Mouse (Mus musculus): ENCODE data around the gene Nol9. TPM values are rescaled to one million over a fixed set of nuclear protein-coding genes. Genes with fewer than 3 reads are reported as not detected.

The Nol9 gene
- total and polyA plus RNA-seq, 2 experiments from 2014 or later: 20.1 to 31.8 TPM

DNA sequence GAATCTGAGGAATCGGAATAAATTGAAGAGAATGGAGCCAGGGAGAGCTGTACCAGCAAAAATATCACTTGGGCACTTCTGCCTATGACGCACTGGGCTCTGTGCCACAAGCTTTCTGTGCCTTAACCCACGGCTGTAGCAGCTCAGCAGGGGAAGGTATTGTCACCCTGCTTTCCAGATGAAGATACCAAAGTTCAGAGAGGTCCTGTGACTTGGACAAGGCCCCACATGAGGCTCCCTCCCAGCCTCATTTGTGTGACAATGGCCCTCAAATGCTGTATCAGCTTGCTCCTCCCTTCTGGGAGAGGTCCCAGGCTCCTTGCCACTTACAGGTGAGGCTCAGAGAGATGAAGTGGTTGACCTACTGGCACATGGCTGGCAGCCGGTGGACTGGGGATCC is 49.0 kb downstream of the Nol9 start:
- H3K4me2 ChIP-seq (ENCODE audit: low read depth): peak overlapping the region; percentile 85
- no peak overlapping the region for H3K4me3 ChIP-seq (ENCODE audit: low read depth, low read length)
- no peak overlapping the region for H3K9ac ChIP-seq
- no peaks in the 10 kb centered on the region for H3K9me3 ChIP-seq (ENCODE audit: low read length)
- DNase-seq (peak; percentile 46), ATAC-seq (no peak)
- H3K4me1 ChIP-seq (ENCODE audit: insufficient read depth): peaks cover 12% of the 10 kb centered on the region
- no peak for TF ChIP-seq CTCF (IDR thresholded peaks at IDR 0.05; ENCODE audit: low read depth)
- no peak overlapping the region for H3K27ac ChIP-seq (ENCODE audit: low read depth, low read length)
- no peaks in the 10 kb centered on the region; the same call in 1 of the 2 replicates for H3K36me3 ChIP-seq (ENCODE audit: insufficient read depth)
- 18% methylated on average over 4 of the region's 4 CpGs for WGBS
- no peaks in the 10 kb centered on the region for H3K27me3 ChIP-seq (ENCODE audit: insufficient read depth, low read length)

DNA sequence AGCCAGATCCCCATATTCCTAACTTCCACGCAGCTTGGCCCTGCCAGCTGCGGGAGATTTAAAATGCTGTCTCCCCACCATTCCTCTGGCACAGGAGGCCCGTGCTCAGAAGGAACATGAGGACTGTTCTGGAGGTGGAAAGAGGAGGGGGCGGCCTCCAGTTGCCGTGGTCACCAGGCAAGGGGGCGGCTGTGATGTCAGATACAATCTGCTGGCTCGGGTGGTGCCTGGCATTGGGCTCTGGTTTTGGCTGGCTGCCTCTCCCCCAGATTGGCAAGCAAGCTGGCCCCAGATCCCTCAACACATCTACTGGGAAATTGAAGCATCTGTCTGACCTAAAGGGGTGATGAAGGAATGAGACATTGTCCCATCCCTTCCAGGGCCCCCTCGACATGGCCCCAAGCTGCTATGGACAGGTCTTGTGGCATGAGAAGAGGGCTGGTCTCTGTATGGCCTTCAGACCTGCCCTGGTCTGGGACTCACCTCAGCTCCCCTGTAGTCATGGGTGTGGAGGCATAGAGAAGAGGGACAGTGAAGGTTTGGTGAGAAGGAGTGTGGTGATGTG is 49.5 kb downstream of the Nol9 start:
- H3K27me3 ChIP-seq (ENCODE audit: insufficient read depth, low read length): no peaks in the 10 kb centered on the region
- H3K9me3 ChIP-seq (ENCODE audit: low read length): no peaks in the 10 kb centered on the region
- H3K9ac ChIP-seq: no peak overlapping the region
- ATAC-seq: peak; percentile 44
- TF ChIP-seq CTCF (IDR thresholded peaks at IDR 0.05; ENCODE audit: low read depth): no peak
- peak overlapping the region; percentile 85 for H3K4me2 ChIP-seq (ENCODE audit: low read depth)
- peaks cover 12% of the 10 kb centered on the region for H3K4me1 ChIP-seq (ENCODE audit: insufficient read depth)
- no peak overlapping the region for H3K4me3 ChIP-seq (ENCODE audit: low read depth, low read length)
- WGBS: 20% methylated on average over 8 of the region's 8 CpGs
- no peak overlapping the region for H3K27ac ChIP-seq (ENCODE audit: low read depth, low read length)
- H3K36me3 ChIP-seq (ENCODE audit: insufficient read depth): no peaks in the 10 kb centered on the region; the same call in 1 of the 2 replicates
- peak; percentile 59 for DNase-seq

DNA sequence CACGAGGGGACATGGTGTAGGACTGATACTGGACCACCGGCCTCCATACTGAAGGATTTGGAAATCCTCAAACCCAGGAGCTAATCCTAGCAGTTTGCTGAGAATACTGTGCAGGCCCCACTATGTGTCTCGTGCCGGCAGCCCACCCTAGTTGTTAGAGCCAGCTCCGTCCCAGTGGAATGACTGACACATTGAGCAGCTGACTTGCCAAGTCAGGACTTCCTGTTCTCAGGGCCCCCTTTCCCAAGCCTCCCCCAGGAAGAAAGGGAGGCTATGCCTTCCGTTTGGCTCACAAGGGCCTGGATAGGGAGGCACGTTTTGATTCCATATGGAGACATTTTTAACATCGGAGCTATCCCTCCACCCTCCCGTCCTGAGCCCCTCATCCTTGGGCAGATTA is 51.1 kb downstream of the Nol9 start:
- peaks cover 12% of the 10 kb centered on the region for H3K4me1 ChIP-seq (ENCODE audit: insufficient read depth)
- H3K36me3 ChIP-seq (ENCODE audit: insufficient read depth): no peaks in the 10 kb centered on the region; the same call in 1 of the 2 replicates
- TF ChIP-seq CTCF (IDR thresholded peaks at IDR 0.05; ENCODE audit: low read depth): no peak
- no peak overlapping the region for H3K9ac ChIP-seq
- H3K27me3 ChIP-seq (ENCODE audit: insufficient read depth, low read length): no peaks in the 10 kb centered on the region
- H3K9me3 ChIP-seq (ENCODE audit: low read length): no peaks in the 10 kb centered on the region
- DNase-seq: no peak
- no peak overlapping the region for H3K27ac ChIP-seq (ENCODE audit: low read depth, low read length)
- ATAC-seq: no peak
- H3K4me2 ChIP-seq (ENCODE audit: low read depth): no peak overlapping the region
- WGBS: 81% methylated on average over 9 of the region's 9 CpGs
- no peak overlapping the region for H3K4me3 ChIP-seq (ENCODE audit: low read depth, low read length)

DNA sequence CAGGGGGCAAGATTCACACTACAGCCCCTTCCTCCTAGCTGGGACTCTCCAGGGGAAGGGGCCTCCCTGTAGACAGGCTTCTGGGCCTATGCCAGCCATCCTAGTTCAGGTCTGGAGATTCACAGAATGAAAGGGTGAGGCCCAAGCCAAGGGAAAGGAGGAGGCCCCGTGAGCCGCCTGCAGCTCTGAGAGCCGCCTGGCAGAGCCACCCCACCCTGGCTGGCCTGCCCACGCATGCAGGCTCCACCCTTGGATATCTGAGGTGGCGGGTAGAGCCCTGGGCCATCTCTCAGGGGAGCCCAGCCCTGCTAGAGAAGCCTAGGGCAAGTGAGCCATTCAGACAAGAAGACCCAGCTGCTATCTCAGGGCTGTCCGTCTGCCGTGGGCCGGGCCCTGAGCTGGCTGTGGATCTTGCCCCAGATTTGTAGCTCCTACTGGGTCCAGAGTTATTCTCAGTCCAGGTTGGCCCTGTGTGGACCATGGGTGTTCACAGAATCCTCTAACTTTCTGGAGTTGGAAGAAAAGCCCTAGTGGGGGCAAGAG is 53.7 kb downstream of the Nol9 start:
- WGBS: 49% methylated on average over 8 of the region's 8 CpGs
- no peak for ATAC-seq
- Histone ChIP-seq H3K9me3 (ENCODE audit: low read length) (no peaks in the 10 kb centered on the region), H3K4me3 (ENCODE audit: low read depth, low read length) (no peak overlapping the region), H3K27ac (ENCODE audit: low read depth, low read length) (no peak overlapping the region), H3K4me1 (ENCODE audit: insufficient read depth) (peaks cover 4% of the 10 kb centered on the region), H3K9ac (no peak overlapping the region), H3K36me3 (ENCODE audit: insufficient read depth) (no peaks in the 10 kb centered on the region; the same call in 1 of the 2 replicates), H3K4me2 (ENCODE audit: low read depth) (no peak overlapping the region), H3K27me3 (ENCODE audit: insufficient read depth, low read length) (no peaks in the 10 kb centered on the region)
- no peak for TF ChIP-seq CTCF (IDR thresholded peaks at IDR 0.05; ENCODE audit: low read depth)
- no peak for DNase-seq

DNA sequence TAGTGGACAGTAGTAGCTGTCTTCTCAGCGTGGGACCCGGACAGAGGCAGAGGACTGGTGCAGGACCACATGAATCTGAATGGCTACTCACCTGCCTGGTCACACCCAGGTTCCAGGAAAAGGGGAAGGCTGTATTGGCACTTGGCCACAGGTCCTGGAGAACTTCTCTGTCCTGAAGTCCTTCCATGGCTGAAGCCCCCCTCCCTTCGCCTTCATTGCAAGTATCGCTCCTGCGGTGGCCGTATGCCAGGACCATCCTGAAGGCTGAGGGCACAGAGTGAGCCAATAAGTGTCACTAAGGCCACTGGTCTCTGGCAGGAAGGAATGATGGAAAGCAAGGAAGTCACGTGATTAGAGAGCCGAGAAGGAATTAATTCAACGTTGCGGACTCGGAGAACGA is 55.1 kb downstream of the Nol9 start:
- no peak overlapping the region for H3K4me3 ChIP-seq (ENCODE audit: low read depth, low read length)
- no peak overlapping the region for H3K9ac ChIP-seq
- ATAC-seq: no peak
- no peaks in the 10 kb centered on the region for H3K4me1 ChIP-seq (ENCODE audit: insufficient read depth)
- no peak overlapping the region for H3K4me2 ChIP-seq (ENCODE audit: low read depth)
- no peaks in the 10 kb centered on the region; the same call in 1 of the 2 replicates for H3K36me3 ChIP-seq (ENCODE audit: insufficient read depth)
- DNase-seq: no peak
- H3K27me3 ChIP-seq (ENCODE audit: insufficient read depth, low read length): no peaks in the 10 kb centered on the region
- H3K9me3 ChIP-seq (ENCODE audit: low read length): no peaks in the 10 kb centered on the region
- no peak for TF ChIP-seq CTCF (IDR thresholded peaks at IDR 0.05; ENCODE audit: low read depth)
- WGBS: 81% methylated on average over 12 of the region's 12 CpGs
- H3K27ac ChIP-seq (ENCODE audit: low read depth, low read length): no peak overlapping the region

DNA sequence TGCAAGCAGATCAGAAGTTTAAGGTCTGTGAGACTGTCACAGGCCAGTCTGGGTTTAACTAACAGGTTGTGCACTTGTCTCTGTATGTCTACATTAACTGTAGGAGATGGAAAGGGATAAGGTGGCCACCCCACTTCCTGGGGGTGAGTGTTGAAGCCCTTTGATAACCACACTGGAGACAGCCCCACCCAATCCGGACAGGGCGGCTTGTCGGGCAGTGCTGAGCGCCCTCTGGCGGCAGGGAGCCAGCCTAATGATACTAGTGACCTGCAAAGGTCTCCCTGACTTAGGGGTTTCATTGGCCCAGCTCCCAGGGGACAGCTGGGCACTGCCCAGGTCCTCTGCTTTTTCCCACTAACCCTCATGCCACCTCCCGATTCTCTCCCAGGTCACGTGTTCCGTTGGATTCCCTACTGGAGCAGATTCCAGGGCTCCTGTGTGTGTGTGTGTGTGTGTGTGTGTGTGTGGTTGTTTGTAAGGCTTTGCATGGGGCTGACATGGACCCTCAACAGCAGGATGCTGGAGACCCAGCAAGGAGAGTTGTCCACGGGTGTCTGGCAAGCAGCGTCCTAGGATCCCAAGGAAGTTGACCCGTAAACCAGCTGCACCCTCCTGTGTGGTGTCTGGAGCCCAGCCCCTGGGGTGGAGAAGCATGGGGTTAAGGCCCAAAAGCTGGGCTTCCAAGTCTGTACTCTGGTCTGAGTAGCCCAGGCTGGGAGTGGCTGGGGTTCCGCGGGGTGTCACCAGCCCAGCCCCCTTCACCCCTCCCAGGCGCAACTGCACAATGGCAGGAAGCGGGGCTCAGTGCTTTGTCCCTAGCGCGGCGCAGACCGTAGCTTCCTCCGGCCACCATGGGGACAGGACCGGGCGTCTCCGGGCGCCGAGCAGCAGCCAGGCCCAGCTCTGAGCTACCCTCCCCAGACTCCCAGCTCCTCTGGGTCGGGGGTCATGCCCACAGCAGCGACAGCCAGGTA is 57.1 kb downstream of the Nol9 start:
- Histone ChIP-seq H3K36me3 (ENCODE audit: insufficient read depth) (no peaks in the 10 kb centered on the region), H3K9me3 (ENCODE audit: low read length) (no peaks in the 10 kb centered on the region), H3K4me3 (ENCODE audit: low read depth, low read length) (no peak overlapping the region), H3K4me1 (ENCODE audit: insufficient read depth) (no peaks in the 10 kb centered on the region), H3K9ac (no peak overlapping the region), H3K4me2 (ENCODE audit: low read depth) (no peak overlapping the region), H3K27ac (ENCODE audit: low read depth, low read length) (no peak overlapping the region), H3K27me3 (ENCODE audit: insufficient read depth, low read length) (no peaks in the 10 kb centered on the region)
- ATAC-seq: no peak; the same call in 1 of the 2 replicates
- peak; percentile 69 for TF ChIP-seq CTCF (IDR thresholded peaks at IDR 0.05; ENCODE audit: low read depth)
- WGBS: 23% methylated on average over 27 of the region's 27 CpGs
- no peak for DNase-seq

DNA sequence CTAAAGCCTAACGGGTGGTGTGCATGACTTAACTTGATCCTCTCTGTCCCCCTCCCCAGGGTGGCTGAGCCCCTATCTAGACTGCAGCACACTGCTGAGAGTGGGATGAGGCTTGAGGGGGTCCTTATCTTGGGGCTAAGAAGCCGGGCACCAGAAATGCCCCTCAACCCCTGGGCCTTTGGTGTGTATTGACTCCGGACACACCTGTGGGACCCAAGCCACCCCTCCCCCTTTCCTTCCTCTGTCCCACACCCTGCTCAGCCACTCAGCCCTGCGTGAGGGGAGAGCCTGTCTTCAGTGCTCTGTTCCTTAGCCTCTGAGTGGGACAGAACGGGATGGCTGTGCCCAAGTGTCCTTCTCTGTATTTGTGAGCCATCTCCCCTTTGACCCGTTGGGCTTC is 57.8 kb downstream of the Nol9 start:
- no peak overlapping the region for H3K4me2 ChIP-seq (ENCODE audit: low read depth)
- WGBS: 40% methylated on average over 6 of the region's 6 CpGs
- H3K27ac ChIP-seq (ENCODE audit: low read depth, low read length): no peak overlapping the region
- H3K4me1 ChIP-seq (ENCODE audit: insufficient read depth): no peaks in the 10 kb centered on the region
- no peaks in the 10 kb centered on the region for H3K9me3 ChIP-seq (ENCODE audit: low read length)
- H3K27me3 ChIP-seq (ENCODE audit: insufficient read depth, low read length): no peaks in the 10 kb centered on the region
- 0 out of 2 replicates have a peak overlapping the region, but pooled peaks have one; percentile 5 for H3K4me3 ChIP-seq (ENCODE audit: low read depth, low read length)
- H3K36me3 ChIP-seq (ENCODE audit: insufficient read depth): no peaks in the 10 kb centered on the region
- no peak overlapping the region for H3K9ac ChIP-seq
- TF ChIP-seq CTCF (IDR thresholded peaks at IDR 0.05; ENCODE audit: low read depth): no peak
- no peak; the same call in 1 of the 2 replicates for ATAC-seq
- DNase-seq: no peak
